Mouse (Mus musculus) adrenal gland, postnatal 25 days (tissue): ENCODE results near the gene Bri3. TPM values are rescaled to one million over a fixed set of nuclear protein-coding genes. Genes with fewer than 3 reads are reported as not detected.

Experiments
- DNase-seq: peaks from one replicate; pipeline ENCODE4 v3.0.0; 2021; ENCODE audit warnings: mixed read lengths
- long read RNA-seq: library from polyadenylated mRNA; stranded (forward); transcript quantifications from one replicate; pipeline ENCODE4 v2.0.0, GENCODE M21; 2021
- total RNA-seq: library from RNA; stranded (reverse); gene quantifications from 2 replicates; pipeline ENCODE4 v1.2.3, GENCODE M21; 2021

Bri3 gene
- 110 and 114 TPM in 2 replicates for total RNA-seq
- long read RNA-seq, transcript Bri3-201 (3 exons, 955 nt), result major isoform, 20 of 39 reads
- long read RNA-seq, partial matches to known transcripts, result 0 of 39 reads
- long read RNA-seq, other reads (novel, unspliced or antisense), result 19 of 39 reads

DNA sequence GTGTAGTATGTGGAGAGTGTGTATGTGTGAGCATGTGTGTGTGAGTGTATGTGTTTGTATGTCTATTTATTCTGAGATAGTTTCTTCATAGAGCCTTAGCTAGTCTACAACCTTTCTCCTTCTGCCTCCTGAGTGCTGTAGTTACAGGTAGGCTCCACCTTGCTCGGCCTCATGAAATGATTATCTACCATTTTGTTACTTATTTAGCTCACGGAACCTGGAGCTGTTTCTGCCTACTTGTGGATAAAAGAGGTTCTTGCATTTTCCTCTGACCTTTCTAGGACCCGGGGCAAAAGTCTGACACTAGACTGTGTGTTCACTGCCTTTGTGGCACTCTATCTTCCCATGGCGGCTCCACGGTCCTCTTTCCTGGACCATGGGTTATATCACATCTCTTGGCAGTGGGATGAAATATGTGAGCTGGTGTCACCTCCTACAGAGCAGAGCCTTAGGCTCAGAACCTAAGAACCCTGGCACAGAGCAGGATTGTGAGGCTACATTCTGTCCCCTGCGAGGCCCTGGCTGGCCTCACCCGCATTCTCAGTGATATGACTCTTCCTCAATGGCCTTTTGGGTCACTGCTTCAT is at the start of gene Bri3:
Gene Bri3 (plus strand): TSS at position 537 of the 587 bp plus-strand sequence.
- no peak for DNase-seq

DNA sequence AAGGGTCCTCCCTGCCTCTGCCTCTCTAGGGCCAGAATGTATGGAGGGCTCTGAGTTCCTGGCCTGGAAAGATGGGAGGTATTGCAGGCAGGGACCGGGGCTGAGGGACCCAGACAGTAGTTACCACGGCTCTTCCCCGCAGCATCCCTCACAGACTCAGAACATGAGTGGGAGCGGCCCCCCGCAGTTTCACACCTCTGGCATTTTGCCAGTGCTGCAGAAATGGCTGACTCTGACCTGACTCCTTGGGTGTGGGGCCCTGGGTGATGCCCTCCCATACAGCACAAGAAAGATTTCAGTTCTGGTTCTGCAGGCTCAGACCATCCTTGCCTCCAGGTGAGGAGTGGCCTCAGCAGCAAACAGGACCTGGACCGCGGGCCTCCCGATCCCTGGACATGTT is 48.7 kb upstream of the Bri3 start:
- DNase-seq, result no peak

DNA sequence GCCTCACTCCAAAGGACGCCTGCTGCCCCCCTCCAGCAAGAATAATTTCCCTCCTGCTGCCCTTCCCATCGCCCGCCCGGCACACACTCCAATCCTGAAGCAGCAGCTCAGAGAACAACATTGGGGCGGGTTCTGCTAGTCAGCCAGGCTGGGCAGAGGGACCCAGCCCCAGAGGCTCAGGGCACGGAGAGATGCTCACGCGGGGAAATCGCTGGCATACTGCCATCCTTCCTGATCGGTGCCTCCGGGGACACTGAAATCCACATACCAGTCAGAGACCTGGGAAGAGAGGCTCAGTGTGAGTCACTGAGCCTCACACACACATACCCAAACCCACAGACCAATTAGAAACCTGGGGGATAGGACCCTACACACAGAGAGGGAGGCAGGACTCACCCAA is 43.6 kb upstream of the Bri3 start:
- DNase-seq, result no peak

DNA sequence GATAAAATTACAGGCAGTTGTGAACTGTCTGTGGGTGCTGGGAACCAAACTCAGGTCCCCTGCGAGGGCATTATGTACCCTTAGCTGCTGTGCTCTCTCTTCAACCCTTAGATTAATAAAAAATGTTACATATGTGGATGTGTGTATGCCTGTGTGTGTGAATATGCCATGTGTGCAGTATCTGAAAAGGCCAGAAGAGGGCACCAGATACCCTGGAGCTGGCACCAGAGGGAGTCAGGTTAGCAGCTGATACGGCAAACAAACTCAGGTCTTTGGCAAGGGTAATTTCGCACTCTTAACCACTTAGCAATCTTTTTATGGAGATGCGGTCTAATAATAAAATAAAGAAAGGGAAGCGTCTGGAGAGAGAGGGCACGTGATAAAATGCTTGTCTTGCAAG is 41.8 kb upstream of the Bri3 start:
- no peak for DNase-seq

DNA sequence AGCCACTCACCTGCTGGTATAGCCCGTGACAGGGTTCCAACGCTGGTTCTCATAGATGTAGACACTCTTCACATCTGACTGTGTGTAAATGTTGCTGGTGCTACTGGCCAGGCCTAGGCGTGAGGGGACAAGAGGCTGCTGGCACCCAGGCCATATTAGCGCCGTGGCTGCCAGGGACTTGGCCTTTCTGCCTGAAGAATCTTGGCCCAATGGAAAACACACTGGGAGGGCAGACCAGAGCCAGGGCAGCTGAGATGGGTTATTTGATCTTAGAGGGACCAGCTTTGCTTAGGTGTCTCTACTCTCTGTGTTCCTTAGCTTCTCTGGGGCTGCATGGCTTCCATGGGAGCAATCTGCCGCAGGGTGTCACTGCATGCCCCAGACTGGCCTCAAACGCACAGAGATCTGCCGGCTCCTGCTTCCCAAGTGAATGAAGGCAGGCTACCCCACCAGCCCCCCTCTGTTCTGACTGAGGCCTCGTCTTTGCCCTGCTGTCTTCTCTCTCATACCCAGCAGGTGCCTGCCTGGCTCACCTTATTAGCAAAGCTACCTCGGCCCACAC is 40.8 kb upstream of the Bri3 start:
- no peak for DNase-seq

DNA sequence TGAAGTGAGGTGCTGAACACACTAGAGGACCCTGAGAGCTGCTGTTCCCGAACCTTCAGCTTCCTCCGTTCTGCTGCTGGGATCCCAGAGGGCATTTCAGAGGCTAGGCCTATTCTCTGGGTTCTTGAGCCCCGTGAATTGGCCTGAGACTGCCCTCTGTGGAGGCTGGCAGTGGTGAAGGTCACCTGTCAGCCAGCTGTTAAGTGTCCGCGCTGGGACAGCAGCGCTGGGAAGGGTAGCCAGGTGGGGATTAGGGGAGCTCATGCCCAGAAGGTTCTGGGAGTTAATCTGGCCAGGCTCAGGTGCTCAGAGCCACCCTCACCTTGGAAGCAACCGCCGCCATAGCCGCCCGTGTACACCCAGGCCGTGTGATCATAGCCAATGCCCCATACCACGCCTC is 39.9 kb upstream of the Bri3 start:
- no peak for DNase-seq

DNA sequence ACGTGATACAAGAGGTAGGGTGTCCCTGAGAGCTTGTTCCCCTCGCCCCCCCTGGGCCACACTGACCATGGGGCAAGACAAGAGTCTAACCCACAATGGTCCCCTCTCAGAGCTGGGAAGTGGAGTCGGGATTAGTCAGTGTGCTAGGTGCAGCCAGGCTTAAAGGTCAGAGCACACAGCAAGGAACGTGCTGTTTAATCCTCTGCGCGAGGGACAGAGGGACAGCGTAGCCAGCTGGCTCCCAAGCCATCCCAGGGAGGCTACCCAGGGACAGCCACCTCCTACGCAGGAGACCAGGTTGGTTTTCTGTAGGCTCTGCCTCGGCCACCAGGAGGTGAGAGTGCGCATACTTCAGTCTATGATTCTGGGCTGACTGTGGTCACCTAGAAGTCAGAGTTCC is 39.3 kb upstream of the Bri3 start:
- no peak for DNase-seq

DNA sequence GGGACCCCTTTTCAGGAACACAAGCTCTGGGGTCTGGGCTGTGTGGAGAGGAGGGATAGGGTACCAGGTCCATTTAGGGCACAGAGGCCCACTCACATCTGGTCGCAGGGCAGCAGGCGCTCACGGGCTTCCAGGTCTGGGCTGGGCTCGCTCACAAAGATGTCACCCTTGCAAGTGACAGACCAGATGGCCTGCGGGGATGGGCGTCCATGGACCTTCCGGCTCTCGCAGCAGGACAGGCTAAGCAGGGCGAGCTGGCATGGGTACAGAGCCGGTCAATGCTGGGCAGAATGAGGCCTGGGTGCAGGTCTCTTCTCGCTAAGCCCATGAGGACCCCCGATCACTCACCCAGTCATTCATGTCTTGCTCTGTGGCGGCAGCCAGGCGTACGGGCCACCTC is 38.2 kb upstream of the Bri3 start:
- no peak for DNase-seq

DNA sequence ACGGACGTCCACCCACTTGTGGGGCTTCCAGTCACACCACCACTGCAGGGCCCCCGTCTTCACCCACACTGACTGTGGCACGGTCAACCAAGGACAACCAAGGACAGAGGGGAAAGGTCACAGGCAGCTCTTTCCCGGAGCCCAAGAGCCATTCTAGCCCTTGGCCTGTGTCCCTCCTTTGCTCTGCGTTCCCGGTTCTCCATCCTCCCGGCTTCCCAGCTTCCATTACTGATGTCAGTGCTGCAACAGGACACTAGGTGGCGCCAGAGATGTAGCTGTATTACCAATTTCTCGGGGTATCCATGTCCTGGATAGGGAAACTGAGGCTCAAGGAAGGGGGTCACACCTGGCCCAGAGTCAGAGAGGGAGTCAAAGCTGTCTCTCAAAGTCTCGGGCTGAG is 36.8 kb upstream of the Bri3 start:
- peak; percentile 43 for DNase-seq

DNA sequence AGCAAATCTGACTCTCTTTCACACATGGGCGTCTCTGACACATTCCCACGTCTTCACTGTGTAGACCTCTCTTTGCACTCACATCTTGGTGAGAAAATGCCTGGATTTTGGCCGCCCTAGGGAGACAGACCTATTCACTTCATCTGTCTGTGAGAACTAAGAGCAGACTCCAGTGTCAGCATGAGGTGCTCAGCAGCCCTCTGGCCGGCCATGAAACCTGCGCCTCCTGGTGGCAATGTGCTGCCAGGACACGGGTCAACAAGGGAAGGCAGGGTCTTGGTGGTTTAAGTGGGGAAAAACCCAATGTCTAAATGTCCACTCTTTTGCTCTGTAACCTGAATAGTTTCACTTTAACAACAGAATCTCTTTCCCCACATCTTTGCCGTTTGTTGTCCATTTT is 29.8 kb upstream of the Bri3 start:
- DNase-seq, result peak; percentile 75

DNA sequence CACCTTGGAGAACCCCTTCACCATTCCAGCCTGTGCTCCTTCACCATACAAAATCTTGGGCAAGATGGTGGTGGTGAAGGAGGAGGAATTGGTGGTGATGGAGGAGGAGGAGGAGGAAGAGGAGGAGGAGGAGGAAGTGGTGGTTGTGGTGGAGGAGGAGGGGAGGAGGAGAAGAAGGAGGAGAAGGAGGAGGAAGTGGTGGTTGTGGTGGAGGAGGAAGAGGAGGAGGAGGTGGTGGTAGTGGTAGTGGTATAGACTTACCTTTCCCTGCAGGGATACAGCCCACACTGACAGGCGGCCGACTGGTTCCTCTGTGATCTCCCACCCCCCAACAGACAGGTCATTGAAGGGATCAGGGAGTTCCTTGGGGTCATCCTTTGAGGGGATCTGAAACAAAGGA is 28.2 kb upstream of the Bri3 start:
- DNase-seq, result no peak

DNA sequence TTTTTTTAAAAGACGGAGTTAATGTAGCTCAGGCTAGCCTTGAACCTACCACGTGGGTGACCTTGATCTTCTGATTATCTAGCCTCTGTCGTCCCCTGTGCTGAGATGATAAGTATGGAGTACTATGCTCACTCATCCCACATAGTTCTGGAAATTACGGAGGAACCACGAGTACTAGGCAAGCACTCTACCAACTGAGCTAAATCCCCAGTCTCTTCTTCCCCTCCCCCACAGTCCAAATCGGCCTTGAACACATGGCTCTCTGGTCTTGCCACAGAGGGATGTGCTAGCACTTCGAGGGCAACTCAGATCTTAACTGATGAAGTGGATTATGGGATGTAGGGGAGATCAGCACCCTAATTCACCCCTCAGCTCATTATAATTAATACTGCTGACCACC is 26.2 kb upstream of the Bri3 start:
- no peak for DNase-seq

DNA sequence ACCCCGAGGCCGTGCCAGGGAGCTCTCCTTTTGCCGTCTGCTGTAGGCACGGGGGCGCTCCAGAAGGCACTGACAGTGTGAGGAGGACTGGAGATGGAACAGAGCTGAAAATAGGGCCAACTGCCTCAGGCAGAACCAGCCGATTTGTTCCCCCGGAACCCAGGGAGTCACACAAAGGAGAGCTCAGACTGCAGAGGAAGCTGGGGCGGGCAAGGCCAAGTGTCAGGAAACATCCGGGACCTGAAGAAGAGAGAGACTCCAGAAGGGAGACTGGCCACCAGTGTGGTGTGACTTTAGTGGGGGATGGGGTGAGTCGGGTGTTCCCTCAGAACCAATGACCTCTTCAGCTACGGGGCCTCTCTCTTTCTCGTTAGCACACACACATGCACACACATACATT is 24.9 kb upstream of the Bri3 start:
- DNase-seq, result no peak

DNA sequence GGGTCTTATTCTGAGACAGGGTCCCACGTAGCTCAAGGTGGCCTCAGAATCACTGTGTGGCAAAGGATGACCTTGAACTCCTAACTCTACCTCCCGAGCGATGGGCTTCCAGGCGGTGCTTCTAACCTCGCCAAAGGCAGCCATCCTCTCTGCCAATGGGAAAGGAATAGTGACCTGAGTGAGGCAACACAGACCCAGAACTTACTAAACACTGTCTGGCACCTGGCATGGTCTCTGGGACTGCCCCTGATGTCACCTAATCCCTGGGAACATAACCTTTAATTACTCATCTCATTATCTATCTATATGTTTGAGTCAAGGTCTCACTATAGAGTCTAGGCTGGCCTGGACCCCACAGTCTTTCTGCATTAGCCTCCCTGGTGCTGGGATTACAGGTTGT is 24.3 kb upstream of the Bri3 start:
- DNase-seq, result no peak

DNA sequence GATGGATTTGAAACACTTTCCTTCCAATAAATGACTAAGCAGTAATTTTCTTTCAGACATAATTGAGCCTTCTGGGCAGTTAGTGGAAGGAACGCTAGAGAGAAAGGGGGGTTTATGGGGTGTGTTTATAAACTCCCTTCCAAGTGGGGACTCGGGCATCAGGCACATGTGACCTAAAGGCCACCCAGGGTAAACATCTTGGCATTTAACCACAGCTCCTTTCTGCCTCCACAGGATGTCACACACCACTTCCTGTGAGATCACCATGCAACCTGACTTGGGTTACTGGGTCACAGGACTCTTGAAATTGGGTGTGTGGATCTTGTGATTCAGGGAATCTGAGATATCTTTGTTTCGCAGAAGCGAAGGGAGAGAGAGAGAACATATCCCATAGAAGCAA is 22.9 kb upstream of the Bri3 start:
- DNase-seq, result no peak

DNA sequence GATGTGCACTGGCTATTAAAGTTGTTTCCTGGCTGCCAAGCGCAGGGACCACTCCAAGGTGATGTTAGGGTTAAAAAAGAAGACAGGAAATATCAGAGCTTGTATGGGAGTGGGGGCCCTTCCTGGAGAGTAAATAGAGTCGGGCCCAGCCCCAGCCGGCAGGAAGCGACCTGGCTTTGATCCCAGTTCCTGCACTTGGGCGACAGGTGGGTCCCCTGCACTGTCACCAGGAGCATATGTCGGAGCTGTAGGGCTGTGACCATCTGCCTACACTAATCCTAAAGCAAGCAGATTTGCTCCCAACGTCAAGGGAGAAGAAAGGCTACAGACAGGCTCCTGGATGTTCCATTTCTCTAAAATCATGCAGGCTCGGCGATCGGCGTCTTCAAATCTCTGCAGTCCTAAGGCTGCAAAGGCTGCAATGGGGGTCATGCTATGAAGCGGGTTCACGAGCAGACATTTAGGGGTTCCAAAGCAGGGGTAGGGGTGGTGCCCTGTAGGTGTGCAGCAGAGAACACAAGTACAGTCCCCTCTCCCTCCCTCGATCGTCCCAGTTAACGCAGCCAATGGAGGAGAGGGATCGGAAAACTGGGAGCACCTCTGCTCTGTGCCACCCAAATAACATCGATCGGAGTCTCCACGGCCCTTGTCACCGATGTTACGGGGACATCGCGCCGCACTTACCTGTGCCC is 21.3 kb upstream of the Bri3 start:
- DNase-seq, result peak; percentile 57

DNA sequence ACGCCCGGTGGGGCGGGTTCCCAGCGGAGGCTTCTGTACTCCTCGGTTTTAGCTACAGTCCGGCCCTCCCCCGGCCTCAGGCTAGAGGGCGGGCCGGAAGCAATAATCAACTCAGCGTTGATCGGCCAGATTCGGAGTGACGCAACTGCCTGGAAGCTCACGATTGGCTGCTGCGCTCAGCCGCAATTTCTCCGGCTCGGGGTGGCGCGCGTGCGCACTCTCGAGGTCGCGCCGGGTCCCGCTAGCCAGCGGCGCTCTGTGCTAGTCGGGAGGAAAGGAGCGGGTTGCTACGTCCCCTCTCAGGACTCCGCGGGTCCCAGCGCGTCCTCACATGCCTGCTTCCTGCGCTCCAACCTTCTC is 20.8 kb upstream of the Bri3 start, which contains the start of gene Tecpr1:
Gene Tecpr1 (minus strand): TSS at position 113 of the 360 bp plus-strand sequence.
- peak; percentile 96 for DNase-seq

DNA sequence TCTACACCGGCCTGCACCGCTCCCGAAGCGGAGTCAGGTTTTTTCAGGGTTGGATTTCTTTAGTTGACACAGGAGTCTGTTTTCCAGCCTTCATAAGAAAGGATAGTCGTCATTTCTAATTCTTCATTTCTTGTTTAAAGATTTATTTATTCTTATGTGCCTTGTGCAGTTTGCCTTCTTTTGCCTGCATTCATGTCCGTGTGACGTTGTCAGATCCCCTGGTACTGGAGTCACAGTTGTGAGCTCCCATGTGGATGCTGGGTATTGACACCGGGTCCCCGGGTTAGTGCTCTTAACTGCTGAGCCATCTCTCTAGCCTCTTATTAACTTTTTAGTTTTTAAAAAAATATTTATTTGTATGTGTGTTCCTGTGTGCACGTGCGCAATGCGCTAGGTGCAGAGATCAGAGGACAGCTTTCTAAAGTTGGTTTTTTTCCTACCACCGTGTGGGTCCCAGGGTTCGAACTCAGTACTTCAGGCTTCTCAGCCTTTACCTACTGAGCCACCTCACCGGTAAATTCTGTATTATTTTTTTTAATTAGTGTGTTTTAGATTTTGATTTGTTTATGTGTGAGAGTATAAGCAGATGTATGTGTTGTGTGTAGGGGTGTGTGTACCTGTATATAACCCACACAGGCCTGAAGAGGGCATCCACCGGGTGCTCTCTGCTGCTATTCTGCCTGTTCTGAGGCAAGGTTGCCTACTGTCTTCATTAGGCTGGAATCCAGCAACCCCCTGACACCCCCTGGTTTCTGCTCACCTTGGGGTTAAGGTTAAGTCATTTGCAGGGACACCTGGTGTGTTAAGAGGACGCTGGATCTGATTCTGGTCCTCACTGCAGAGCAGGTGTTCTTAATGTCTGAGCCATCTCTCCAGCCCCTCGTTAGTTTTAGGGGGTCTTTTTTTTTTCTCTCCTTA is 20.1 kb upstream of the Bri3 start:
- no peak for DNase-seq

DNA sequence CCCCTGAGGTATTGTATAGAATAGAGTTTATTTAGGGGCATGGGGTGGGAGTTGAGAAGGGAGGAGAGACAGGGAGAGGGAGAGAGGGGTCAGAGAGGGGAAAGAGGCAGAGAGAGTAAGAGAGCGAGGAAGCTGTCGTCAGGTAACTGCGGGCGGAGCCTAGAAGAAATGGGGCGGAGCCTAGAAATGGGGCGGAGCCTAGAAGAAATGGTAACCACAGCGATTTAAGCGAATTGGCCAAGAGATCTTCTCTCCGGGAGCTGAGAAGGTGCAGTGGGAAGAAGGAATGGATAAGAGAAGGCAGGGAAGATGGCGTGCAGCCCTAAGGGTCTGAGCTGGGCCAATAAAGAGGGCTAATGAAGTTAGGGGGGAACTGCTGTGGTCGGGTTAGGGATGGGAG is 18.0 kb upstream of the Bri3 start:
- no peak for DNase-seq

DNA sequence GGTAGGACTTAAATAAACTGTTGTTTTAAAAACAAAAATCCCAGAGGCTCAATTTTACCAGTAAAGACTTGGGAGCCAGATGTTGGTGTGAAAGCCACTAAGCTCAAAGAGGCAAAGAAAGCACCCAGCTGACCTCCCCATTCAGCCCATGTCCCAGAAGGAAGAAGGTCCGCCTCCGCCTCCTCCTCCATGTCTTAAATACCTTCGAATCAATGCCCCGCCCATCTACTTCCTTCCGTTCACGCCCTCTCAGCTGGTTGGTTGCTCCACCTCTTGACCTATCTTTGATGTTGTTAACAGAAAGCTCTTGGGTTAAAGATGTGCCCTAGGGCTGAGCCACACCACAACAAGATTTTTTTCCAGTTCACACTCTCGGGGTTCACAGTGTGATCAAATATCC is 14.0 kb upstream of the Bri3 start:
- no peak for DNase-seq

DNA sequence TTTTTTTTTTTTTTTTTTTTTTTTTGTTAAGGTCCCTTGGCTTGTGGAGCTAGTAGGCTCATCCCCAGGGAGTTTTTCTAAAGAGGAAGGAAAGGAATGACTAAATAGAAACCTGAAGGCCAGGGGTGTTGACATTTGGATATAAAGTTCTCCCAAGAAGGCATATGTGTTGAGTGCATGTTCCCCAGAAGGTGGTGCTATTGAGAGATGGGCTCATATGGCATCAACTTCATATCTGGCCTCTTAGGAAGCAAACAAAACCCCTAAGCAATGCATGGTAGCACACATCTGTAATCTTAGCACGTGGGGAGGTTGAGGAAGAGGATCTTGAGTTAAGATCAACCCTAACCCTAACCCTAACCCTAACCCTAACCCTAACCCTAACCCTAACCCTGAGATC is 12.8 kb upstream of the Bri3 start:
- no peak for DNase-seq

DNA sequence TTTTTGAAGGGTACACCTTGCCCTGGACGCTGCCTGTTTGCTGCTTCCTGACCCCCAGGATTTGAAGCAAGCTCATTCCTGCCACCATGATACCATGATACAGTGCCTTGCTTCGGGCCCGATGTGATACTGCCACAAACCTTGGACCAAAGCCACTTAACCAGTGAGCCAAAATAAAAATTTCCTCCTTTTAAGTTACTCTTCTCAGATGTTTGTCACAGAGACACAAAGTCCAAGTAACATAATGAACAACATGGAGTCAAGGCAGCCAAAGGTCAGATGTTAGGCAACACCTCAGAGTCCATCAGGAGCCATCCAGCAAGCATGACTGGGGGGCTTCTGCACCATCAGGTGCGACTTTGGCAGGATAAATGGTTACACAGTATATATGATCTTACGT is 11.7 kb upstream of the Bri3 start:
- DNase-seq, result no peak

DNA sequence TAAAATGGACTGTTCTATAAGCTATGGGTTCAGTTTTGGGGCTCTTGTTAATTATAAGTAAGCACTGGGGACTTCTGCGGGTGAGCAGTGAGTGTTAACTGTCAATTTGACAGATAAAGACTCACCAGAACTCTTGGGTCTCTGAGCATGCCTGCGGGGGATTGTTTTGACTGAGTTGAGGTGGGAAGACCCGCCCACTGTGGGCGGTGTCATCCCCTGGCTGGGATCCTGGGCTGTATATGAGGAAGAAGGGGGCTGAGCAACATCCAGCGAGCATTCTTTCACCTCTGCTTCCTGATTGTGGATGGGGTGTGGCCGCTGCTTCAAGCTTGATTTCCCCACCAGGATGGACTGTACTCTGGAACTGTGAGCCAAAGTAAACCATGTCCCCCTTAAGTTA is 10.0 kb upstream of the Bri3 start:
- no peak for DNase-seq
